ENCODE assay signal across 34 mouse cellular contexts in genomic region chr7:100867561-100867960, GRCm38 (mm10). TPM values are rescaled to one million over a fixed set of nuclear protein-coding genes. Genes with fewer than 3 reads are reported as not detected.
DNase-seq lines count a peak whose midpoint lies in the region; ATAC-seq lines count a peak whose summit lies in the region.
"Had no signal": no experiment of that assay in that cellular context is flagged by ENCODE, and none has a peak within 500 bp of the region (broad histone marks: within the 10 kb centered on the region; RNA-seq: fewer than 3 reads in every experiment).

No protein-coding gene starts in this region.

- no peak overlapping the region for H3K9ac ChIP-seq in hindbrain, embryonic 16.5 days (ENCODE audit: low read depth, low read length)
- no peak overlapping the region for H3K9ac ChIP-seq in liver, embryonic 12.5 days
- H3K9ac ChIP-seq: embryonic facial prominence, embryonic 12.5 days; forebrain, embryonic 12.5 days; forebrain, postnatal 0 days; hindbrain, embryonic 12.5 days; kidney, embryonic 15.5 days; limb, embryonic 15.5 days; midbrain, embryonic 15.5 days; neural tube, embryonic 15.5 days had no signal

- H3K4me1 ChIP-seq in hindbrain, embryonic 10.5 days (replicated peaks) = peaks cover 6% of the 10 kb centered on the region
- H3K4me1 ChIP-seq in hindbrain, embryonic 16.5 days (ENCODE audit: control insufficient read depth, insufficient read depth, low read depth, low read length) = peaks cover under 1% of the 10 kb centered on the region; the same call in 1 of the 2 replicates
- peaks cover 31% of the 10 kb centered on the region for H3K4me1 ChIP-seq in liver, embryonic 12.5 days
- H3K4me1 ChIP-seq: hindbrain, embryonic 12.5 days; midbrain, embryonic 15.5 days had no signal

- intact Hi-C loops in left cerebral cortex, postnatal 25 days (cut with DNase I) = loop anchor here (5.0 kb wide), 1 partner anchor 345 kb away; no protein-coding TSS in a partner anchor

- H3K27me3 ChIP-seq in hindbrain, embryonic 10.5 days (ENCODE audit: insufficient read depth, poor library complexity, severe bottlenecking) = no peaks in the 10 kb centered on the region
- H3K27me3 ChIP-seq in hindbrain, embryonic 16.5 days (replicated peaks; ENCODE audit: control insufficient read depth, insufficient read depth, low read length) = no peaks in the 10 kb centered on the region
- no peaks in the 10 kb centered on the region for H3K27me3 ChIP-seq in liver, embryonic 12.5 days (replicated peaks)
- H3K27me3 ChIP-seq: embryonic facial prominence, embryonic 12.5 days; forebrain, embryonic 12.5 days; hindbrain, embryonic 12.5 days; kidney, embryonic 15.5 days; limb, embryonic 15.5 days; midbrain, embryonic 15.5 days; neural tube, embryonic 15.5 days; Patski had no signal

- no peak overlapping the region for H3K4me3 ChIP-seq in hindbrain, embryonic 10.5 days
- no peak overlapping the region for H3K4me3 ChIP-seq in hindbrain, embryonic 16.5 days (ENCODE audit: low read length)
- no peak overlapping the region for H3K4me3 ChIP-seq in liver, embryonic 12.5 days
- H3K4me3 ChIP-seq: embryonic facial prominence, embryonic 12.5 days; forebrain, embryonic 12.5 days; hindbrain, embryonic 12.5 days; kidney, embryonic 15.5 days; left cerebral cortex, adult 2 months; limb, embryonic 15.5 days; midbrain, embryonic 10.5 days; midbrain, embryonic 15.5 days; neural tube, embryonic 15.5 days had no signal

- 53% methylated on average over 2 of the region's 2 CpGs for WGBS in hindbrain, embryonic 10.5 days
- 65% methylated on average over 2 of the region's 2 CpGs for WGBS in hindbrain, embryonic 16.5 days
- 25% methylated on average over 2 of the region's 2 CpGs for WGBS in liver, embryonic 12.5 days (ENCODE audit: insufficient replicate concordance)

- no peak overlapping the region for H3K4me2 ChIP-seq in hindbrain, embryonic 16.5 days (ENCODE audit: low read length)
- no peak overlapping the region for H3K4me2 ChIP-seq in liver, embryonic 12.5 days
- H3K4me2 ChIP-seq: embryonic facial prominence, embryonic 12.5 days; forebrain, embryonic 12.5 days; hindbrain, embryonic 12.5 days; kidney, embryonic 15.5 days; limb, embryonic 15.5 days; midbrain, embryonic 15.5 days; neural tube, embryonic 15.5 days had no signal

- H3K27ac ChIP-seq in hindbrain, embryonic 10.5 days = 0 out of 2 replicates have a peak overlapping the region, but pooled peaks have one; percentile 40
- H3K27ac ChIP-seq in hindbrain, embryonic 16.5 days (ENCODE audit: low read depth, low read length) = no peak overlapping the region
- H3K27ac ChIP-seq in liver, embryonic 12.5 days = peak overlapping the region; percentile 47; the same call in 1 of the 2 replicates
- H3K27ac ChIP-seq: embryonic facial prominence, embryonic 12.5 days; forebrain, embryonic 12.5 days; hindbrain, embryonic 12.5 days; kidney, embryonic 15.5 days; left cerebral cortex, adult 2 months; limb, embryonic 15.5 days; midbrain, embryonic 10.5 days; midbrain, embryonic 15.5 days; neural tube, embryonic 15.5 days; stomach, postnatal 0 days had no signal

- H3K36me3 ChIP-seq in hindbrain, embryonic 10.5 days = peaks cover 16% of the 10 kb centered on the region
- H3K36me3 ChIP-seq in hindbrain, embryonic 16.5 days (ENCODE audit: control insufficient read depth, insufficient read depth, low read length) = 0 out of 2 replicates have a peak, but pooled peaks cover 3% of the 10 kb centered on the region
- peaks cover 4% of the 10 kb centered on the region for H3K36me3 ChIP-seq in liver, embryonic 12.5 days
- H3K36me3 ChIP-seq: G1E; midbrain, embryonic 15.5 days had no signal

- H3K9me3 ChIP-seq in hindbrain, embryonic 10.5 days = no peaks in the 10 kb centered on the region
- H3K9me3 ChIP-seq in hindbrain, embryonic 16.5 days (ENCODE audit: control insufficient read depth, low read length) = no peaks in the 10 kb centered on the region
- H3K9me3 ChIP-seq in liver, embryonic 12.5 days (replicated peaks) = no peaks in the 10 kb centered on the region
- H3K9me3 ChIP-seq: embryonic facial prominence, embryonic 12.5 days; forebrain, embryonic 12.5 days; G1E; hindbrain, embryonic 12.5 days; kidney, embryonic 15.5 days; limb, embryonic 15.5 days; midbrain, embryonic 10.5 days; midbrain, embryonic 15.5 days; neural tube, embryonic 15.5 days had no signal

- no peak for DNase-seq in hindbrain, embryonic 10.5 days (ENCODE audit: low spot score)
- peak; percentile 37 for DNase-seq in c-Kit-positive CD71-positive TER-119-negative erythroid progenitor cells, embryonic 14.5 days (ENCODE audit: low read depth)
- DNase-seq in left cerebral cortex, postnatal 25 days (ENCODE audit: low spot score in 2 of 2) = no peak
- DNase-seq in cerebellum, postnatal 10 days = no peak
- DNase-seq: adrenal gland, postnatal 25 days; cerebellum, adult 9-10 months; embryo, embryonic 11 days; forebrain, postnatal 0 days; gastrocnemius, postnatal 10 days; heart, postnatal 14 days; kidney, postnatal 25 days; lung, adult 2 months; lung, postnatal 10 days; retina, postnatal 1 day; right cerebral cortex, postnatal 25 days; thymus, adult 18-20 months; thymus, postnatal 25 days had no signal

- ATAC-seq in hindbrain, embryonic 16.5 days = no peak
- no peak for ATAC-seq in liver, embryonic 12.5 days
- 0 out of 2 replicates have a peak, but pooled peaks have one; percentile 23 for ATAC-seq in megakaryocyte-erythroid progenitor cell, adult 5-6 weeks (replicated peaks; ENCODE audit: low FRiP score, low TSS enrichment, poor library complexity, severe bottlenecking)
- ATAC-seq in cerebellum, adult (ENCODE audit: insufficient number of reproducible peaks, low FRiP score, low TSS enrichment) = no peak
- ATAC-seq: forebrain, postnatal 0 days; intestine, postnatal 0 days; midbrain, embryonic 15.5 days; Patski had no signal

RNA-seq across cellular contexts. Expression of gene Relt, which starts 4.3 kb away (rescaled TPM):
- polyA plus RNA-seq in hindbrain, embryonic 10.5 days (2016; fragmentation: Nextera tagmentation; extraction: Ambion mirVana) = 3.6 and 4.8 TPM in 2 replicates
- 5.1 and 5.3 TPM in 2 replicates for polyA plus RNA-seq in hindbrain, embryonic 16.5 days (2015; fragmentation: Nextera tagmentation; extraction: Ambion mirVana)
- 17.8 and 18.2 TPM in 2 replicates for polyA plus RNA-seq in liver, embryonic 12.5 days (2016; fragmentation: Nextera tagmentation; extraction: Ambion mirVana)
- 8.0 and 10.9 TPM in 2 replicates for total RNA-seq in megakaryocyte-erythroid progenitor cell, adult 5-6 weeks (2014; fragmentation: Nextera tagmentation)
- 5.2 and 6.4 TPM in 2 replicates for total RNA-seq in megakaryocyte-erythroid progenitor cell, adult 5-6 weeks (2017)
- total RNA-seq in left cerebral cortex, postnatal 25 days (2021) = 10 to 100 TPM; 13.8 to 16.6 TPM
